Mouse (Mus musculus): ENCODE measurements around the gene Diras2. TPM values are rescaled to one million over a fixed set of nuclear protein-coding genes. Genes with fewer than 3 reads are reported as not detected.

The Diras2 gene
- polyA plus RNA-seq, 1 experiment from 2014 or later = 7.6 TPM

DNA sequence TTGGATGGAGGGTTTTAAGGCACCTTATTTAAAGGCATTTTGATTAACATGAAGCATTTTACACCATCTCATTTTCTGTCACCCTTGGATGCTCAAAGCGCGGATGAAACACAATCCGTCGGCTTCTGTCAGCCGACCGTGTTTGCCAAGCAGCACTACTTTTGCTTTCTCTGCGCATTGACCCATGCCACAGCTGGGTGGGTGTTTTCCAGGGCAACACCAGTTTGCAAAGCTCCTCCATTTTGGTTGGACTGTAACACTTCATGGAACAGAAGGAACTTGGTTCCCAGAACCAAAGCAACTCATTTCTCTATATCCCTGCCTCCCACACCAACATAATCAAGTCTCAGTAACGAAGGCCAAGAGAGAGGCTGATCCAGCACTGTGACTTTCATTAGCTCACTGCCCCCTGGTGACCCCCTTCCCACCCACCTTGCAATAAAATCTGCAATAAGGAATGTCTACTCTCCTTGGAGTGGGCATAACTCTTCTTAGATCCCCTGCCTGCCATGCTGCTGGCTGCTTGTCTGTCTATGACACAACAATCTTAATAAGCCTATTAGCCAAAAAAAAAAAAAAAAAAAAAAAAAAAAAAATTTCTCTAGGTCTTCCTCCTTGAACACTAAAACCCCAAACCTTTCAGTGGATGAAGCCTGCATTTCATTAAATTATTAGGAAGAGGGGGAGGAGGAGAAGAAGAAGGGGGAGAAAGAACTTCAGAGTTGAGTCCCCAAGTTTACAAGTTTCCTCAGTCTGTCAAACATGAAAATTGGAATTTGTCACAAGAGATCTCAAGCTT lies 30.5 kb upstream of the Diras2 start:
- no peak overlapping the region for H3K4me2 ChIP-seq (ENCODE audit: low read length)
- no peaks in the 10 kb centered on the region for H3K9me3 ChIP-seq (replicated peaks; ENCODE audit: control insufficient read depth, low read length, poor library complexity, severe bottlenecking)
- H3K9ac ChIP-seq (ENCODE audit: low read depth, low read length) = no peak overlapping the region
- peaks cover 13% of the 10 kb centered on the region; the same call in 1 of the 2 replicates for H3K4me1 ChIP-seq (ENCODE audit: control insufficient read depth, insufficient read depth, low read length)
- WGBS = 69% methylated on average over 8 of the region's 8 CpGs
- no peaks in the 10 kb centered on the region for H3K27me3 ChIP-seq (ENCODE audit: control insufficient read depth, insufficient read depth, low read depth, low read length)
- H3K4me3 ChIP-seq (ENCODE audit: low read depth, low read length) = no peak overlapping the region
- H3K27ac ChIP-seq (ENCODE audit: low read length) = no peak overlapping the region
- no peaks in the 10 kb centered on the region for H3K36me3 ChIP-seq (ENCODE audit: control insufficient read depth, insufficient read depth, low read length)
- ATAC-seq = no peak

- no peak overlapping the region for H3K4me2 ChIP-seq (ENCODE audit: low read length)
- H3K9me3 ChIP-seq (replicated peaks; ENCODE audit: control insufficient read depth, low read length, poor library complexity, severe bottlenecking) = no peaks in the 10 kb centered on the region
- 57% methylated on average over 7 of the region's 7 CpGs for WGBS
Observed at GRCm38 (mm10) chr13:52557421-52557820, 26.3 kb upstream of the Diras2 start.

DNA sequence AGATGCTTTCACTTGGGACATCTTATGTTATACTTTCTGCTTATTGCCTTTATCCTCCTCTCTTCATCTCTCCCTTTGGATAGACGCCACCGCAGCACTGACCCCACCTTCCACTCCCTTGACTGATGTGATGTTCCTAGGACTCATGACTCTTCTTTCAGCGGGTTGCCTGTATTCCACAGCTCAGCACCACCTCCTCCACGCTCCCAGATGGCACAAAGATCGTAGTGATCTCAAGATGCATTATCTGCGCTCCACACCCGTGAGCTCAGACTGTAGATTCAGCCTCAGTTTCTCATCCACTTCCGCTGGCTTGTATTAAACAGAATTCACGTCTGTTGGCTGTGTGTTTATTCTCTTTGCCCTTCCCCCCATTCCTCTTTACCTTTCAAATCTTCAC lies 23.6 kb upstream of the Diras2 start:
- ATAC-seq = no peak
- Histone ChIP-seq H3K4me1 (ENCODE audit: control insufficient read depth, insufficient read depth, low read length) (no peaks in the 10 kb centered on the region; the same call in 1 of the 2 replicates), H3K27me3 (ENCODE audit: control insufficient read depth, insufficient read depth, low read depth, low read length) (no peaks in the 10 kb centered on the region), H3K4me3 (ENCODE audit: low read depth, low read length) (no peak overlapping the region), H3K9me3 (replicated peaks; ENCODE audit: control insufficient read depth, low read length, poor library complexity, severe bottlenecking) (no peaks in the 10 kb centered on the region), H3K4me2 (ENCODE audit: low read length) (no peak overlapping the region), H3K36me3 (ENCODE audit: control insufficient read depth, insufficient read depth, low read length) (no peaks in the 10 kb centered on the region), H3K27ac (ENCODE audit: low read length) (no peak overlapping the region), H3K9ac (ENCODE audit: low read depth, low read length) (no peak overlapping the region)
- WGBS = 90% methylated on average over 9 of the region's 9 CpGs

More at GRCm38 (mm10) chr13:52557421-52557820, 26.3 kb upstream of the Diras2 start:
- no peak overlapping the region for H3K27ac ChIP-seq (ENCODE audit: low read length)
- no peaks in the 10 kb centered on the region for H3K36me3 ChIP-seq (ENCODE audit: control insufficient read depth, insufficient read depth, low read length)
- no peak for ATAC-seq
- H3K27me3 ChIP-seq (ENCODE audit: control insufficient read depth, insufficient read depth, low read depth, low read length) = no peaks in the 10 kb centered on the region
- H3K9ac ChIP-seq (ENCODE audit: low read depth, low read length) = no peak overlapping the region
- peaks cover 12% of the 10 kb centered on the region for H3K4me1 ChIP-seq (ENCODE audit: control insufficient read depth, insufficient read depth, low read length)
- no peak overlapping the region for H3K4me3 ChIP-seq (ENCODE audit: low read depth, low read length)

DNA sequence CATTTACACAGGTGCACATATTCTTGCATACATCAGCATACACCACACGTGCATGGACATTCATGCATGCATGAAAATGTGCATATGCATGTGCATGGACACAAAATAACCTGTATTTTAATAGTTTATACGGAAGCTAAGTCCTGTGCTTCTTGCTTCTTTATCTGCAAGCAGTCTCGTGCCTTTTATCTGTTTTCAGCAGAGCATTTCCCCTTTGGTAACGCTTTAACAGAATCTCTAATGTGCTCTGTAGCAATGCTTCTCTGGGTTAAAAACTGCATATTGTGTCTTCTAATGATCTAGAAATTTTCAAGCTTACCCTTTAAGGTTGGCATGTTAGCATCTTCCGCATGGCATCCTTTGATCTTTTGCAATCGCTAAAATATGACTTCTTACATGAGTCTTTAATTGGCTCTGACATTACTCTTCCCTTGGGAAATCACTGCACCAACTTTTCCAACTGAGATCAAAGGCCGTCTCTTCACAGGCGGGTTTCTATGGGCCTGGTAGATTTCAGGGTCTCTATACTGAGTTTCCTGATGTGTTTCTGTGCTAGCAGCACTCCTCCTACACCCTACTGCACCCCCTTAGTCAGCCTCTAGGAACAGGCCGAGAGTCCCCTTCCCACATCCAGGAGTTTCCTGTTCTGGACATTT lies 21.9 kb upstream of the Diras2 start:
- Histone ChIP-seq H3K4me3 (ENCODE audit: low read depth, low read length) (no peak overlapping the region), H3K27ac (ENCODE audit: low read length) (peak overlapping the region; percentile 66), H3K9me3 (replicated peaks; ENCODE audit: control insufficient read depth, low read length, poor library complexity, severe bottlenecking) (no peaks in the 10 kb centered on the region), H3K4me1 (ENCODE audit: control insufficient read depth, insufficient read depth, low read length) (no peaks in the 10 kb centered on the region; the same call in 1 of the 2 replicates), H3K36me3 (ENCODE audit: control insufficient read depth, insufficient read depth, low read length) (no peaks in the 10 kb centered on the region), H3K9ac (ENCODE audit: low read depth, low read length) (no peak overlapping the region), H3K27me3 (ENCODE audit: control insufficient read depth, insufficient read depth, low read depth, low read length) (no peaks in the 10 kb centered on the region), H3K4me2 (ENCODE audit: low read length) (no peak overlapping the region)
- peak; percentile 85; the same call in 1 of the 2 replicates for ATAC-seq
- WGBS = 52% methylated on average over 9 of the region's 9 CpGs

DNA sequence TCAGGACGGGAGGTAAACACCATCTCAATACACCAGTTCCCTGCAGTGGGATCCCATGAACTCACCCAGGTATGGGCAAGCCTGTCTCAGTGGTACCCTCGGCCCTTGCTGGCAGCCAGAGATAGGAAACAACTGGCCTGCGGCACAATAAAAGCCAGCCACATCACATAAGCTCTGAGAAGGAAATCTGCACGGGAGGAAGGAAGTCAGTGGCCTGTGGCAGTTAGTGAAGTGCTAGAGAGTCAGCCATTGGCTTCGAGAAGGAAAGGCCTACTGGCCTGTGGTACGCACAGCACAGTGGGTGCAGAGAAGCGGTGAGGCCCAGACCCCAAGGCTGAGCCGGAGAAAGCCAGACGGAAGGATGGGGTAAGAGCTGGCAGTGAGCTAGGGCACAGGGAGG lies 20.2 kb upstream of the Diras2 start:
- Histone ChIP-seq H3K27ac (ENCODE audit: low read length) (no peak overlapping the region), H3K27me3 (ENCODE audit: control insufficient read depth, insufficient read depth, low read depth, low read length) (no peaks in the 10 kb centered on the region), H3K36me3 (ENCODE audit: control insufficient read depth, insufficient read depth, low read length) (no peaks in the 10 kb centered on the region), H3K4me3 (ENCODE audit: low read depth, low read length) (no peak overlapping the region), H3K4me1 (ENCODE audit: control insufficient read depth, insufficient read depth, low read length) (peaks cover 2% of the 10 kb centered on the region), H3K4me2 (ENCODE audit: low read length) (no peak overlapping the region), H3K9ac (ENCODE audit: low read depth, low read length) (no peak overlapping the region), H3K9me3 (replicated peaks; ENCODE audit: control insufficient read depth, low read length, poor library complexity, severe bottlenecking) (no peaks in the 10 kb centered on the region)
- 84% methylated on average over 9 of the region's 9 CpGs for WGBS
- ATAC-seq = no peak

DNA sequence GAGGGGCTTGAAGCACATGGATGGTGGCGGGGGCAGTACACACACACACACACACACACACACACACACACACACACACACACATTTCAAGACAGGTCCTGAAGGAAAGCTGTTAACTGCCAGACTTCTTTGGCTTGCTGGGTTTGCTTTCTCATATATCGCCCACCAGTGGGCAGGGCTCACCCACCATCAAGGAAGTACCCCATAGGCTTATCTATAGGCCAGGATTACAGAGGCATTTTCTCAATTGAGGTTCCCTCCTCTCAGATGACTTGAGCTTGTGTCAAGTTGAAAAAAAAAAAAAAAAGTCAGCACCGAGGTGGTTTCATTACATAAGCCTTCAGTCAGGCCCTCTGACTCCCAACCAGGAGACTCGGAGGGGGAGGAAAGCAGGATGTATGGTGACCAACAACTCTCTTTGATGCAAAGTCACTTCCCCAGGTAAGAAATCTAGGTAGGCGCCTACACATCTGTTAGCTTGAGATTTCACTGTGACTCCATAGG lies 19.7 kb upstream of the Diras2 start:
- Histone ChIP-seq H3K36me3 (ENCODE audit: control insufficient read depth, insufficient read depth, low read length) (no peaks in the 10 kb centered on the region), H3K4me1 (ENCODE audit: control insufficient read depth, insufficient read depth, low read length) (peaks cover 2% of the 10 kb centered on the region), H3K27me3 (ENCODE audit: control insufficient read depth, insufficient read depth, low read depth, low read length) (no peaks in the 10 kb centered on the region), H3K9me3 (replicated peaks; ENCODE audit: control insufficient read depth, low read length, poor library complexity, severe bottlenecking) (no peaks in the 10 kb centered on the region), H3K4me2 (ENCODE audit: low read length) (no peak overlapping the region), H3K27ac (ENCODE audit: low read length) (no peak overlapping the region), H3K9ac (ENCODE audit: low read depth, low read length) (no peak overlapping the region), H3K4me3 (ENCODE audit: low read depth, low read length) (no peak overlapping the region)
- no peak for ATAC-seq
- WGBS = 83% methylated on average over 5 of the region's 5 CpGs

DNA sequence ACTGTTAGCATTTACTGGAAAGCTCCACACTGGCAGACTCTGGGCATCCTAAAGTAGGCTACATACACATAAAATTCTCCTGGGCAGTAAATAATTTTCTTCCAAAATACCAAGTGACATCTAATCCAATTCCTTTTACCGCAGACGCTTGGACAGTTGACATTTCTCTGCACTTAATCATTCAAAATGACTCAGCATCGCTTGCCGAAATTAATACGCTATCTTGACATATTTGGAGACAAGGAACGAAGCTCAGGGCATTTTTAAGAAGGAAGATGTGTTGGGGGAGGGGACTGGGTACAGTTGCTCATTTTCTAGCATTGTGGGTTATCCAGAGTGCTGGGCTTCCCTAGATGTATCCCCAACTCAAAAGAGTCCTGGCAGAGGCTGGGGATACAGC lies 15.2 kb upstream of the Diras2 start:
- ATAC-seq = no peak
- peaks cover 7% of the 10 kb centered on the region; the same call in 1 of the 2 replicates for H3K4me1 ChIP-seq (ENCODE audit: control insufficient read depth, insufficient read depth, low read length)
- 80% methylated on average over 6 of the region's 6 CpGs for WGBS

DNA sequence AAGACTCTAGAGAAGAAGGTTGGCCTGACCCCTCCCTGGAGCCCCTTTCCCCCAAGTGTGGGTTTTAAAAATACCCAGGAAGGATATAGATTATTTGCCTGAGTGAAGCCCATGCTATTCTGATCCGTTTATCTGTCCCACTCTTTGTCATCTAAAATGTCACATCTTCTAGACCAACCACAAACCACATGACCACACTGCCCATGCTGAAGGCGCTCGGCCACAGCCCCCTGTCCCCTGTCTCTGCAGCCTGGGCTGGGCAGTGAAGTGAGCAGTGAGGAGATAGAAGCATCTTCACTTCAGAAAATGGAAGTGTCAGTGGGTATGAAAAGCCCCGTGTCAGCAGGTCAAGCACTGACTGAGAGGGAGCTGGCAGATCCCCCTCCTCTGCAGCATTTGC lies 11.6 kb upstream of the Diras2 start:
- no peak overlapping the region for H3K4me2 ChIP-seq (ENCODE audit: low read length)
- no peaks in the 10 kb centered on the region for H3K27me3 ChIP-seq (ENCODE audit: control insufficient read depth, insufficient read depth, low read depth, low read length)
- WGBS = 73% methylated on average over 4 of the region's 4 CpGs
- no peak overlapping the region for H3K27ac ChIP-seq (ENCODE audit: low read length)
- no peak overlapping the region for H3K9ac ChIP-seq (ENCODE audit: low read depth, low read length)
- H3K9me3 ChIP-seq (replicated peaks; ENCODE audit: control insufficient read depth, low read length, poor library complexity, severe bottlenecking) = no peaks in the 10 kb centered on the region
- H3K4me1 ChIP-seq (ENCODE audit: control insufficient read depth, insufficient read depth, low read length) = peaks cover 8% of the 10 kb centered on the region; the same call in 1 of the 2 replicates
- ATAC-seq = no peak
- H3K4me3 ChIP-seq (ENCODE audit: low read depth, low read length) = no peak overlapping the region
- H3K36me3 ChIP-seq (ENCODE audit: control insufficient read depth, insufficient read depth, low read length) = no peaks in the 10 kb centered on the region

More for the DNA sequence above, 15.2 kb upstream of the Diras2 start:
- H3K4me3 ChIP-seq (ENCODE audit: low read depth, low read length) = no peak overlapping the region
- no peaks in the 10 kb centered on the region for H3K27me3 ChIP-seq (ENCODE audit: control insufficient read depth, insufficient read depth, low read depth, low read length)
- H3K4me2 ChIP-seq (ENCODE audit: low read length) = no peak overlapping the region
- H3K9me3 ChIP-seq (replicated peaks; ENCODE audit: control insufficient read depth, low read length, poor library complexity, severe bottlenecking) = no peaks in the 10 kb centered on the region
- H3K9ac ChIP-seq (ENCODE audit: low read depth, low read length) = no peak overlapping the region
- H3K36me3 ChIP-seq (ENCODE audit: control insufficient read depth, insufficient read depth, low read length) = no peaks in the 10 kb centered on the region
- H3K27ac ChIP-seq (ENCODE audit: low read length) = no peak overlapping the region

DNA sequence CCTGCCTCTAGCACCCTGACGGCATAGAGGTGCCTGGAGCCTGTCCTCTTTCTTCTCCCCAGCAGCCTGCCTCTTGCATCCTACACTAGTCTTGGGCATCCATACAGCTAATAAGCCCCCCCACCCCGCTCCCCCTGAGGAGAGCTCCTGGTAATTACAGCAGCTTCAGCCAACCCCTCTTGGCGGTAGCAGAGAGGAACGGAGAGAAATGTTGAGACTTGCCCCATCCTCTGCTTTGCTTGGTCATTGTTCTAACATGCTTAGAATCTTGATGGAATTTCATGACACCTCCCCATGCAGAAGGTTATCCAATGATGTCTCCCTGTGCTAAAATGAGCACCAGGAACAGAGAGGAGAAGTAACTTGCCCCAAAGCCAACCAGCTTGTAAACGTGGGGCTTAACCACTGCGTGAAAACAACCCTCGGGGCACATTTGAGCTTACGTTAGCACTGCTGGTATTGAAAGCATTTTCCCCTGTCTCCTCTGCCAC lies 11.0 kb upstream of the Diras2 start:
- WGBS = 67% methylated on average over 8 of the region's 8 CpGs

More for the DNA sequence above, 11.0 kb upstream of the Diras2 start:
- no peak overlapping the region for H3K4me2 ChIP-seq (ENCODE audit: low read length)
- no peak overlapping the region for H3K9ac ChIP-seq (ENCODE audit: low read depth, low read length)
- no peaks in the 10 kb centered on the region for H3K9me3 ChIP-seq (replicated peaks; ENCODE audit: control insufficient read depth, low read length, poor library complexity, severe bottlenecking)
- H3K36me3 ChIP-seq (ENCODE audit: control insufficient read depth, insufficient read depth, low read length) = no peaks in the 10 kb centered on the region
- H3K4me3 ChIP-seq (ENCODE audit: low read depth, low read length) = no peak overlapping the region
- no peak for ATAC-seq
- H3K27me3 ChIP-seq (ENCODE audit: control insufficient read depth, insufficient read depth, low read depth, low read length) = no peaks in the 10 kb centered on the region
- peaks cover 8% of the 10 kb centered on the region; the same call in 1 of the 2 replicates for H3K4me1 ChIP-seq (ENCODE audit: control insufficient read depth, insufficient read depth, low read length)
- no peak overlapping the region for H3K27ac ChIP-seq (ENCODE audit: low read length)

Measured in midbrain, embryonic 16.5 days (tissue).